Mouse (Mus musculus) megakaryocyte, embryonic 14.5 days (primary cell): ENCODE measurements at regions not wholly inside any gene's neighbourhood (a gene's known extent, or its start where the extent isn't known, plus 50 kb on each side); places are given as distances from the start of the nearest gene placed in this dataset.
"Not testable (repeated sequence)": the region's sequence is repeated elsewhere in the genome, so short reads cannot be mapped to it uniquely, and the experiment has no call there.

Source experiments
- H3K27me3 ChIP-seq: replicated peaks from 2 replicates; pipeline ENCODE3; 2012; ENCODE audit warnings: inconsistent platforms
- H3K36me3 ChIP-seq: replicated peaks from 2 replicates; pipeline ENCODE3; 2012; ENCODE audit warnings: low read length, inconsistent platforms, mixed read lengths
- H3K4me1 ChIP-seq: 2 replicates; pipeline ENCODE4 v1.6.1; 2012; ENCODE audit warnings: inconsistent platforms
- H3K4me3 ChIP-seq: replicated peaks from 2 replicates; pipeline ENCODE3; 2012; ENCODE audit warnings: moderate library complexity, mild to moderate bottlenecking, inconsistent platforms
- H3K9me3 ChIP-seq: 2 replicates; pipeline ENCODE4 v1.6.1; 2012; ENCODE audit warnings: inconsistent platforms
- FLI1 ChIP-seq: IDR thresholded peaks from 2 replicates; pipeline ENCODE4 v1.6.1; 2012; ENCODE audit warnings: low read length, inconsistent platforms, mixed read lengths
- GATA1 ChIP-seq: IDR thresholded peaks from 3 replicates; pipeline ENCODE4 v1.6.1; 2012; ENCODE audit warnings: mixed read lengths, low read length, inconsistent platforms, borderline replicate concordance

- no peaks in the 10 kb centered on the region for H3K36me3 ChIP-seq
- H3K27me3 ChIP-seq, result no peaks in the 10 kb centered on the region
These were observed 109.5 kb upstream of the Pfn2 start for GRCm38 (mm10) chr3:57957352-57957751.

DNA sequence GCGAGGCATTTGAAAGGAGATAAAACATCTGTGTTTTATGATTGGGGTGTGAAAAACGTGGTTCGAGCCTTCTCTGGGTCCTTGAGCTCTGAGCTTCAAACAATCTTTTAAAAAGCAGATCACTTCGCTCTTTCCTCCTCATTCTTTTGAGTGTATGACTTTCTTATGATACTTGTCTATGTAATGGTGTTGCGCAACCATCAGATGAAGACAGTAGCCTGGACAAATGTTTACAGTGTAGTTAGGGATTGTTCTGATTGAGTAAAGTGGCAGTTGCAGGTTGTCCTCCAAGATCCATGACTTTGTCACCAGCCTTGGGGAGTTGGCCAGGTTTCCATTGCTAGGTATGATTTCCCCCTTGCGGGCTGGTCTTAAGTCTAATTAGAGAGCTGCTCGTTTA lies 116.1 kb upstream of the Pfn2 start:
- H3K4me1 ChIP-seq, result no peaks in the 10 kb centered on the region
- H3K27me3 ChIP-seq, result no peaks in the 10 kb centered on the region
- no peaks in the 10 kb centered on the region for H3K36me3 ChIP-seq
- TF ChIP-seq GATA1 (no peak), FLI1 (no peak)
- no peak overlapping the region for H3K4me3 ChIP-seq
- peaks cover 7% of the 10 kb centered on the region for H3K9me3 ChIP-seq

More at GRCm38 (mm10) chr3:57957352-57957751, 109.5 kb upstream of the Pfn2 start:
- H3K4me1 ChIP-seq, result no peaks in the 10 kb centered on the region
- no peak for TF ChIP-seq FLI1
- no peak for TF ChIP-seq GATA1
- peaks cover 4% of the 10 kb centered on the region; the same call in 1 of the 2 replicates for H3K9me3 ChIP-seq
- H3K4me3 ChIP-seq, result no peak overlapping the region

GRCm38 (mm10) chr3:57970614-57971013 lies 122.7 kb upstream of the Pfn2 start:
- H3K4me3 ChIP-seq, H3K9me3 ChIP-seq, H3K4me1 ChIP-seq, H3K36me3 ChIP-seq, H3K27me3 ChIP-seq: not testable (repeated sequence)

DNA sequence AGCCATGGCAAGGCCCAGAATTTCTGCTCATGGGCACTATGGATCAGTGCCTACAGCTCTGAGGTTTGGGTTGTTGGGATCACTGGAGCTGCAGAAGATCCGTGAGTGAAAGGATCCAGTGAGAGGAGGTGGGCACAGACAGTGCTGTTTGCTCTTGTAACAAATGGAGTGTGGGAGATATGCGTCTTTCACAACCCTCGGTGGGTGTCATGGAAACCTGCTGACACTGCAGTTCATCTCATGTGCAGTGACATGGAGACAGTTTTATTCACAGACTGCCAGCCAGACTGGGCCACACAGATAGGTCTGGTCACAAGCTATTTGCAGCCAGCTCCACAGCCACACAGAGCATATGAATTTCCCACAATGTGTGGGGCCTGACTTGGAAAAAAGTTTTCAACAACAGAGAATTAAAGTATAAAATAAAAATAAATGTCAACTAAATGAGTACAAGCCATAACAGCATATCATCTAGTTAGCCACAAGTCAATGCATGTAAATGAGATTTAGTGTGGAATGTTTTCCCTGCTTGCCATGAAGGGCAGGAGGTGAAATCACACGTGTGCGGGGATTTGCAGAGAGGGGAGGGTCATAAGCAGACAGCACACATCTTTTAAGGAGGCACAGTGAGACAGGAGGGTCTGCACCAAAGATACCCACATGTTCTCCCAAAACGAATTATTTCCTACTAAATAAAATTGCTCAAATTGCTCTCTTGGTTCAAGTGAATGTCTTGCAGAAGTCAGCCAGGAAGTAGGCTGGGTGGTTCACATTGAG lies 124.8 kb upstream of the Pfn2 start:
- H3K4me1 ChIP-seq, result no peaks in the 10 kb centered on the region
- H3K4me3 ChIP-seq, result no peak overlapping the region
- no peaks in the 10 kb centered on the region for H3K27me3 ChIP-seq
- TF ChIP-seq GATA1 (no peak), FLI1 (no peak)
- H3K9me3 ChIP-seq, result peaks cover 6% of the 10 kb centered on the region; the same call in 1 of the 2 replicates
- H3K36me3 ChIP-seq, result no peaks in the 10 kb centered on the region

DNA sequence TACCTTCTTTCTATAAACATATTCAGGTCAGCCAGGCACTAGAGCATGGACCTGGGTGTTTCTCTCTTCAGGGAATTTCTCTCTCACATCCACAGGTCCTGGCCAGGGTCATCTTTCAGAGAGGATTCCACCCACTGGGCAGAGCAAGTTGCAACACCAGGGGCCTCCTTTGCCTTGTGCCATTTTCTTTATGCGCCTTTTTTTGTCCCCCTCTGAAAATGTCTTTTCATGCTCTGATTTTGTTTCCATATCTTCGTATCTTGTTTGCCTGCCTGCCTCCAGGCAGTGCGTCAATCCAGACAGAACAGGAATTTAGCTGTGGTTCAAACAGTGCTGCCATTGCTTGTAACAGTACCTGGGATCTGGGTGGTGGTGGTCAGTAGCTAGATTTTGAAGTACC lies 125.7 kb upstream of the Pfn2 start:
- H3K36me3 ChIP-seq, result no peaks in the 10 kb centered on the region
- no peak for TF ChIP-seq FLI1
- TF ChIP-seq GATA1, result no peak
- no peaks in the 10 kb centered on the region for H3K4me1 ChIP-seq
- H3K4me3 ChIP-seq, result no peak overlapping the region
- no peaks in the 10 kb centered on the region for H3K27me3 ChIP-seq
- peaks cover 6% of the 10 kb centered on the region; the same call in 1 of the 2 replicates for H3K9me3 ChIP-seq

DNA sequence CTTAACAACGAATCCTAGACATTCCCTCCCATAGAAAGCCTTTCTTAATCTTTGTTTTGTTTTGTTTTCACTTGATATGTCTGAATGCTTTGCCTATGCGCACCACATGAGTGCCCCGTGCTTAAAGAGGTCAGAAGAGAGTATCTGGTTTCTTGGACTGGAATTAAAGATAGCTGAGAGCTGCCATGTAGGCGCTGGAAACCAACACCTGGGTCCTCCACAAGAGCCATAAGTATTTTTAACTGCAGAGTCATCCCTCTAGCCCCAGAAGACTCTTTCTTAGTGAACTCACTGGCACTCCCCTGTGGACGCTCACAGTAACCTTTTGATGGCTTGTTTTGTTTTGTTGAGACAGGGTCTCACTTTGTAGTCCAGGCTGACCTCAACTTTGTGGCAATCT lies 127.5 kb upstream of the Pfn2 start:
- H3K27me3 ChIP-seq, result no peaks in the 10 kb centered on the region
- H3K4me1 ChIP-seq, result no peaks in the 10 kb centered on the region
- no peak for TF ChIP-seq FLI1
- no peak overlapping the region for H3K4me3 ChIP-seq
- peaks cover 6% of the 10 kb centered on the region; the same call in 1 of the 2 replicates for H3K9me3 ChIP-seq
- no peaks in the 10 kb centered on the region for H3K36me3 ChIP-seq

DNA sequence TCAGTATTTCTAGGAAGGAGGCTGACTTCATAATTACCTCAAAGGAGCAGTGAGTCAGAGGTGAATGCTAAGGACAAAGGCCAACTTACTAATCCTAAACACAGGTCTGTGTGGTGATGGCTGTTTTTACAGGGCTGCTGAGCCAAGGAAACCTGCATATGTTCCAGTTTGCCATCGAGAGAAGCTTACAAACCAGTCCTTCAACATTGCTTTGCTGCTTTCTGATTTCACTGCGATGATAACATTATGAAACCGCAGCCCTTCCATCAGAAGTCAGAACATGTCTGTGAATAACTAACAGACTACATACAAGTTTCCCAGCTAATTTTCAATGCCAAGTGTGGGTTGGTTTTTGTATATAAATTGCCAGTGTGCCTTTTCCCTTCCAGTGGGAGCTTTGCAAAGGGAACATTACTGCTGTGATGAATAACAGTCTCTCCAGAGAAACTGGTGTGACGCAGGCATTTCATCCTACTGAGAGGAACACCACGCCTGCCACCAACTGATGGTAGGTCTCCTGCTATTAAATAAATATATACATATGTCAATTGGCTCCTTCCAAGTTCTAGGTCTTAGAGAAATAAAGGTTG lies 128.9 kb upstream of the Pfn2 start:
- H3K4me3 ChIP-seq, result no peak overlapping the region
- H3K9me3 ChIP-seq, result 0 out of 2 replicates have a peak, but pooled peaks cover 8% of the 10 kb centered on the region
- H3K36me3 ChIP-seq, result no peaks in the 10 kb centered on the region
- TF ChIP-seq FLI1, result no peak
- TF ChIP-seq GATA1, result no peak
- no peaks in the 10 kb centered on the region for H3K27me3 ChIP-seq
- H3K4me1 ChIP-seq, result no peaks in the 10 kb centered on the region

- Histone ChIP-seq H3K4me1 (no peaks in the 10 kb centered on the region), H3K4me3 (no peak overlapping the region), H3K27me3 (no peaks in the 10 kb centered on the region), H3K9me3 (peaks cover 10% of the 10 kb centered on the region), H3K36me3 (no peaks in the 10 kb centered on the region)
- no peak for TF ChIP-seq GATA1
- no peak for TF ChIP-seq FLI1
These were observed 140.3 kb upstream of the Pfn2 start for GRCm38 (mm10) chr3:57988175-57988574.

- peaks cover 10% of the 10 kb centered on the region for H3K9me3 ChIP-seq
- TF ChIP-seq GATA1, result no peak
- no peak for TF ChIP-seq FLI1
- no peaks in the 10 kb centered on the region for H3K4me1 ChIP-seq
- no peak overlapping the region for H3K4me3 ChIP-seq
- no peaks in the 10 kb centered on the region for H3K36me3 ChIP-seq
- H3K27me3 ChIP-seq, result no peaks in the 10 kb centered on the region
These were observed 142.9 kb upstream of the Pfn2 start for GRCm38 (mm10) chr3:57990738-57991137.
